Mouse (Mus musculus) cerebellum, adult 2 months (tissue): Measurements from ENCODE around the gene Zfp62.

ENCODE experiments used
- CTCF ChIP-seq: fragments of 200-500 bp; IDR thresholded peaks from 2 replicates; pipeline ENCODE4 v1.5.1; 2011; ENCODE audit warnings: low read depth, mild to moderate bottlenecking, control low read depth, low read length, moderate library complexity, borderline replicate concordance; ENCODE audit not compliant: insufficient read depth
- POLR2A ChIP-seq: fragments of 200-500 bp; IDR thresholded peaks from 2 replicates; pipeline ENCODE4 v1.6.1; 2011; ENCODE audit warnings: low read length, control low read depth, borderline replicate concordance; ENCODE audit not compliant: insufficient read depth

DNA sequence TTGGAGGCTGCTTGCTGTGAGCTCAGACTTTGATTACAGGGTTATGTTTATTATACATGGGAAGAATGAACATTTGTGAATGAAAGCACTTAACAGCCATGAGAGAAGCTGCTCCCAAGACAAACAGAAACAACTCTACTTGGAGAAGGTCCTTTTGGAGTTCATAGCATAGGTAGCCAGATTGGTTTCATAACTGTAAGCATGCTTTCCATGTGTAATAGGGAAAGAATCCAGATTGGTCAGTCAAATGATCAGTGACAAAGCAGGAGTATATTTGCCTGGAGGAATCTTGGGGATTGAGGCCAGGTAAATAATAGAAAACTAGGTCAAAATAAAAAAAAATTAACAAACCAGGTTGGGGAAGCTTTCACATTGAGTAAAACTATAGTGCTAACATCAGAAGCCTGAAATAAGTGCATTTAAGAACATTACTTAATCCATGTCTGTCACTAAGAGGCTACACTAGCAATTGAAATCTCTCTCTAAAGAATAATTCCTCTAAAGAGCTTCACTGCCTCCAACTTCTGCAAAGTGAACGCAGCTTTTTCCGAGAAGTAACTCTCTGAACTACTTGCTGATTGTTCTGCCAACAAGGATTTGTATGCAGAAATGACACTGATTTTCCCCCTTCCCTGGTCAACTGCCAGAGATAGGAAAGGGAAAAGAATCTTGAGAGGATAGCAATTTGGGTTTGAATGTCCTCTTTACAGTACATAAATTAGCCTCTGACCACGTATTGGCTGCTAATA, 32.5 kb downstream of the Zfp62 start:
- TF ChIP-seq CTCF (no peak), POLR2A (no peak)
